In genomic region chr11:87665224-87665623, GRCm38 (mm10) we compare ENCODE assay signal across 12 mouse cellular contexts. TPM values are rescaled to one million over a fixed set of nuclear protein-coding genes. Genes with fewer than 3 reads are reported as not detected.
DNase-seq lines count a peak whose midpoint lies in the region; ATAC-seq and TF ChIP-seq lines count a peak whose summit lies in the region.
"Had no signal": no experiment of that assay in that cellular context is flagged by ENCODE, and none has a peak within 500 bp of the region (broad histone marks: within the 10 kb centered on the region; RNA-seq: fewer than 3 reads in every experiment).

No protein-coding gene starts in this region.

- no peak overlapping the region for H3K27ac ChIP-seq in layer of hippocampus, adult 2 months
- H3K27ac ChIP-seq in embryonic facial prominence, embryonic 15.5 days (replicated peaks): no peak overlapping the region
- no peak overlapping the region for H3K27ac ChIP-seq in liver, embryonic 16.5 days (ENCODE audit: low read length)
- H3K27ac ChIP-seq: hindbrain, embryonic 10.5 days; macrophage had no signal

- no peaks in the 10 kb centered on the region for H3K4me1 ChIP-seq in embryonic facial prominence, embryonic 15.5 days
- H3K4me1 ChIP-seq in liver, embryonic 16.5 days (ENCODE audit: control insufficient read depth, low read depth, low read length): peaks cover 7% of the 10 kb centered on the region

- WGBS in embryonic facial prominence, embryonic 15.5 days: 56% methylated on average over 6 of the region's 6 CpGs
- WGBS in liver, embryonic 16.5 days (ENCODE audit: insufficient replicate concordance): 54% methylated on average over 6 of the region's 6 CpGs

- no peaks in the 10 kb centered on the region for H3K36me3 ChIP-seq in embryonic facial prominence, embryonic 15.5 days
- no peaks in the 10 kb centered on the region for H3K36me3 ChIP-seq in liver, embryonic 16.5 days (ENCODE audit: control insufficient read depth, insufficient read depth)
- H3K36me3 ChIP-seq: hindbrain, embryonic 10.5 days had no signal

- DNase-seq in cerebellum, postnatal 10 days: peak; percentile 18 to 26
- no peak for DNase-seq in cerebellum, postnatal 4 days (ENCODE audit: low spot score in 2 of 2)
- DNase-seq in layer of hippocampus, adult 2 months (ENCODE audit: low spot score in 2 of 2): no peak
- no peak for DNase-seq in layer of hippocampus, postnatal 25 days (ENCODE audit: extremely low spot score in 1 of 2, low spot score in 1 of 2)
- no peak for DNase-seq in right cerebral cortex, postnatal 14 days
- no peak for DNase-seq in layer of hippocampus, adult 9-11 months
- DNase-seq: adrenal gland, postnatal 25 days; midbrain, embryonic 14.5 days had no signal

- no peaks in the 10 kb centered on the region; the same call in 1 of the 2 replicates for H3K27me3 ChIP-seq in embryonic facial prominence, embryonic 15.5 days
- no peaks in the 10 kb centered on the region for H3K27me3 ChIP-seq in liver, embryonic 16.5 days (ENCODE audit: control insufficient read depth, insufficient read depth, low read depth, low read length)

- no peak overlapping the region for H3K9ac ChIP-seq in embryonic facial prominence, embryonic 15.5 days
- H3K9ac ChIP-seq in liver, embryonic 16.5 days (ENCODE audit: low read depth, low read length): no peak overlapping the region

- peak overlapping the region; percentile 60; the same call in 1 of the 2 replicates for H3K4me3 ChIP-seq in layer of hippocampus, adult 2 months
- peak overlapping the region; percentile 21 for H3K4me3 ChIP-seq in embryonic facial prominence, embryonic 15.5 days (replicated peaks)
- peak overlapping the region; percentile 25; the same call in 1 of the 2 replicates for H3K4me3 ChIP-seq in liver, embryonic 16.5 days (ENCODE audit: low read depth, low read length)

- no peak for TF ChIP-seq CTCF in layer of hippocampus, adult 2 months (conservative IDR thresholded peaks at IDR 0.05)

- H3K9me3 ChIP-seq in embryonic facial prominence, embryonic 15.5 days (replicated peaks): no peaks in the 10 kb centered on the region
- no peaks in the 10 kb centered on the region for H3K9me3 ChIP-seq in liver, embryonic 16.5 days (replicated peaks; ENCODE audit: control insufficient read depth, low read length)
- H3K9me3 ChIP-seq: hindbrain, embryonic 10.5 days had no signal

- H3K4me2 ChIP-seq in embryonic facial prominence, embryonic 15.5 days (replicated peaks): peak overlapping the region; percentile 13; the same call in 1 of the 2 replicates
- H3K4me2 ChIP-seq in liver, embryonic 16.5 days (ENCODE audit: low read depth, low read length): 0 out of 2 replicates have a peak overlapping the region, but pooled peaks have one; percentile 11

- no peak for ATAC-seq in embryonic facial prominence, embryonic 15.5 days (ENCODE audit: insufficient number of reproducible peaks, low FRiP score, low TSS enrichment, low read depth)
- no peak for ATAC-seq in liver, embryonic 16.5 days (ENCODE audit: low read depth)

RNA-seq across cellular contexts. Expression of gene Rnf43, which starts 2.7 kb away (rescaled TPM):
- 1 to 10 TPM; 3.1 to 3.9 TPM for total RNA-seq in layer of hippocampus, adult 2 months (2021)
- total RNA-seq in layer of hippocampus, postnatal 25 days (2021): 1 to 10 TPM; 1.6 to 2.8 TPM
- polyA plus RNA-seq in embryonic facial prominence, embryonic 15.5 days (2015; fragmentation: Nextera tagmentation; extraction: Ambion mirVana): 8.7 and 9.2 TPM in 2 replicates
- 4.8 and 5.8 TPM in 2 replicates for polyA plus RNA-seq in liver, embryonic 16.5 days (2015; fragmentation: Nextera tagmentation; extraction: Ambion mirVana)

RNA-seq across cellular contexts. Expression of gene Hsf5, which starts 48.3 kb away (rescaled TPM):
- total RNA-seq in layer of hippocampus, adult 2 months (2021): under 1 TPM; 0.56 to 0.90 TPM
- under 1 TPM; 0.32 to 0.35 TPM for total RNA-seq in layer of hippocampus, postnatal 25 days (2021)
- polyA plus RNA-seq in embryonic facial prominence, embryonic 15.5 days (2015; fragmentation: Nextera tagmentation; extraction: Ambion mirVana): 0.25 and 0.35 TPM in 2 replicates
- polyA plus RNA-seq in liver, embryonic 16.5 days (2015; fragmentation: Nextera tagmentation; extraction: Ambion mirVana): 0.06 TPM in 1 of 2 replicates, not detected in the other
- polyA plus RNA-seq: macrophage had no signal

Comparison
In these comparisons a context has a peak if more than half of its experiments do, and no peak if none do; other contexts are left out.
1. DNase-seq: peak in cerebellum, postnatal 10 days (2 of 2); none in cerebellum, postnatal 4 days (0 of 2), layer of hippocampus, adult 2 months (0 of 2), layer of hippocampus, postnatal 25 days (0 of 2), right cerebral cortex, postnatal 14 days (single experiment) and layer of hippocampus, adult 9-11 months (single experiment).
2. Peak in every context shown above with its lines, with median percentiles within 50 percentile points of each other: H3K4me3 ChIP-seq.